Mouse (Mus musculus): ENCODE results near the gene Ttll13.

- TF ChIP-seq CTCF (IDR thresholded peaks at IDR 0.05; ENCODE audit: insufficient read depth, low read depth, low read length) (no peak), POLR2A (IDR thresholded peaks at IDR 0.05; ENCODE audit: insufficient read depth, low read depth, low read length) (no peak)
Measured at GRCm38 (mm10) chr7:80205705-80206589, 40.2 kb upstream of the Ttll13 start.

Data from olfactory bulb, adult 2 months (tissue).